Mouse (Mus musculus) ES-E14 (cell line): ENCODE results near the gene Nfkbib.

Experiments
- CHD2 ChIP-seq: IDR thresholded peaks from 2 replicates; pipeline ENCODE4 v1.6.1; 2014; ENCODE audit warnings: mild to moderate bottlenecking, low read depth, low read length, inconsistent platforms
- HCFC1 ChIP-seq: IDR thresholded peaks from 2 replicates; pipeline ENCODE4 v1.6.1; 2012; ENCODE audit warnings: low read length, inconsistent platforms, borderline replicate concordance; ENCODE audit not compliant: insufficient read depth
- MAFK ChIP-seq: IDR thresholded peaks from 2 replicates; pipeline ENCODE4 v1.6.1; 2014; ENCODE audit warnings: mild to moderate bottlenecking, low read depth, low read length, inconsistent platforms; ENCODE audit not compliant: insufficient read depth
- ZC3H11A ChIP-seq: IDR thresholded peaks from 2 replicates; pipeline ENCODE4 v1.6.1; 2012; ENCODE audit warnings: low read depth, mild to moderate bottlenecking, inconsistent platforms, low read length, borderline replicate concordance
- ZNF384 ChIP-seq: IDR thresholded peaks from 2 replicates; pipeline ENCODE4 v1.6.1; 2012; ENCODE audit warnings: low read depth, low read length, inconsistent platforms

- no peak for TF ChIP-seq HCFC1
- TF ChIP-seq ZC3H11A: peak; percentile 20; the same call in 1 of the 2 replicates
- TF ChIP-seq CHD2: no peak
- no peak for TF ChIP-seq ZNF384
- no peak for TF ChIP-seq MAFK
Measured at GRCm38 (mm10) chr7:28796562-28796975, 29.3 kb upstream of the Nfkbib start.
